ENCODE assay signal across 8 mouse cellular contexts in genomic region chr4:141792554-141793281, GRCm38 (mm10). TPM values are rescaled to one million over a fixed set of nuclear protein-coding genes. Genes with fewer than 3 reads are reported as not detected.
DNase-seq lines count a peak whose midpoint lies in the region; ATAC-seq and TF ChIP-seq lines count a peak whose summit lies in the region.

No protein-coding gene starts in this region.

- H3K79me2 ChIP-seq in liver, adult 2 months (ENCODE audit: control insufficient read depth, insufficient read depth, low read length) = peaks cover 12% of the 10 kb centered on the region

- peak overlapping the region; percentile 26 for H3K4me3 ChIP-seq in liver, adult 2 months (ENCODE audit: insufficient read depth, low read depth, low read length)
- H3K4me3 ChIP-seq in embryonic facial prominence, embryonic 10.5 days = peak overlapping the region; percentile 73
- H3K4me3 ChIP-seq in hindbrain, embryonic 12.5 days = peak overlapping the region; percentile 73
- peak overlapping the region; percentile 78 for H3K4me3 ChIP-seq in midbrain, embryonic 10.5 days

- peak overlapping the region; percentile 58 for H3K4me2 ChIP-seq in hindbrain, embryonic 12.5 days (replicated peaks)

- DNase-seq in liver, adult 2 months (ENCODE audit: extremely low read depth, low read depth, low spot score) = peak; percentile 66
- no peak for DNase-seq in liver
- no peak for DNase-seq in embryonic facial prominence, embryonic 10.5 days (ENCODE audit: low spot score)
- DNase-seq in midbrain, embryonic 10.5 days (ENCODE audit: low spot score) = no peak
- DNase-seq in T-cell, adult 2 months (ENCODE audit: low spot score) = no peak
- DNase-seq in urinary bladder, adult 2 months (ENCODE audit: low spot score) = no peak
- no peak for DNase-seq in gastrocnemius, adult 8-10 months (ENCODE audit: low spot score in 2 of 2)

- peaks cover 31% of the 10 kb centered on the region for H3K4me1 ChIP-seq in liver, adult 2 months (ENCODE audit: control insufficient read depth, insufficient read depth, low read length)
- H3K4me1 ChIP-seq in embryonic facial prominence, embryonic 10.5 days = peaks cover 39% of the 10 kb centered on the region
- H3K4me1 ChIP-seq in hindbrain, embryonic 12.5 days = peaks cover 21% of the 10 kb centered on the region
- peaks cover 37% of the 10 kb centered on the region for H3K4me1 ChIP-seq in midbrain, embryonic 10.5 days

- no peak for ATAC-seq in hindbrain, embryonic 12.5 days (ENCODE audit: low FRiP score)

- peak overlapping the region; percentile 78 for H3K27ac ChIP-seq in liver, adult 2 months (replicated peaks; ENCODE audit: insufficient read depth, low read depth, low read length)
- peak overlapping the region; percentile 89 for H3K27ac ChIP-seq in embryonic facial prominence, embryonic 10.5 days (replicated peaks)
- H3K27ac ChIP-seq in hindbrain, embryonic 12.5 days = peak overlapping the region; percentile 94
- peak overlapping the region; percentile 91 for H3K27ac ChIP-seq in midbrain, embryonic 10.5 days (replicated peaks)

- no peaks in the 10 kb centered on the region for H3K9me3 ChIP-seq in embryonic facial prominence, embryonic 10.5 days
- H3K9me3 ChIP-seq in hindbrain, embryonic 12.5 days (replicated peaks) = no peaks in the 10 kb centered on the region
- no peaks in the 10 kb centered on the region for H3K9me3 ChIP-seq in midbrain, embryonic 10.5 days (replicated peaks)

- H3K36me3 ChIP-seq in liver, adult 2 months (ENCODE audit: control insufficient read depth, insufficient read depth, low read length) = peaks cover 8% of the 10 kb centered on the region; the same call in 1 of the 2 replicates
- H3K36me3 ChIP-seq in embryonic facial prominence, embryonic 10.5 days (replicated peaks) = peaks cover 24% of the 10 kb centered on the region
- peaks cover 14% of the 10 kb centered on the region for H3K36me3 ChIP-seq in hindbrain, embryonic 12.5 days
- peaks cover 25% of the 10 kb centered on the region for H3K36me3 ChIP-seq in midbrain, embryonic 10.5 days

- 8% methylated on average over 10 of the region's 10 CpGs for WGBS in liver, adult 2 months
- 12% methylated on average over 10 of the region's 10 CpGs for WGBS in embryonic facial prominence, embryonic 10.5 days
- WGBS in hindbrain, embryonic 12.5 days = 14% methylated on average over 10 of the region's 10 CpGs
- 14% methylated on average over 10 of the region's 10 CpGs for WGBS in midbrain, embryonic 10.5 days

- TF ChIP-seq CTCF in liver, adult 2 months (IDR thresholded peaks at IDR 0.05; ENCODE audit: low read depth, low read length) = no peak

- no peak for TF ChIP-seq POLR2A in liver, adult 2 months (IDR thresholded peaks at IDR 0.05; ENCODE audit: extremely low read depth, insufficient read depth, low read length)

- H3K27me3 ChIP-seq in liver, adult 2 months (ENCODE audit: control insufficient read depth, insufficient read depth, low read length) = no peaks in the 10 kb centered on the region
- H3K27me3 ChIP-seq in embryonic facial prominence, embryonic 10.5 days (replicated peaks; ENCODE audit: low read depth, poor library complexity, severe bottlenecking) = no peaks in the 10 kb centered on the region
- H3K27me3 ChIP-seq in hindbrain, embryonic 12.5 days = no peaks in the 10 kb centered on the region
- no peaks in the 10 kb centered on the region for H3K27me3 ChIP-seq in midbrain, embryonic 10.5 days (ENCODE audit: low read depth, poor library complexity, severe bottlenecking)

- H3K9ac ChIP-seq in liver, adult 2 months (ENCODE audit: low read depth, low read length) = peak overlapping the region; percentile 63
- peak overlapping the region; percentile 64; the same call in 1 of the 2 replicates for H3K9ac ChIP-seq in hindbrain, embryonic 12.5 days

RNA-seq across cellular contexts. Expression of gene Casp9, which starts 0.7 kb away (rescaled TPM):
- total RNA-seq in liver, adult 2 months (2014; rRNA removed) = 8.4 and 10.5 TPM in 2 replicates
- polyA plus RNA-seq in liver, adult 2 months (2012; rRNA removed) = 10.9 and 13.3 TPM in 2 replicates
- 21.2 and 23.1 TPM in 2 replicates for polyA plus RNA-seq in embryonic facial prominence, embryonic 10.5 days (2016; fragmentation: Nextera tagmentation; extraction: Ambion mirVana)
- polyA plus RNA-seq in hindbrain, embryonic 12.5 days (2016; fragmentation: Nextera tagmentation; extraction: Ambion mirVana) = 23.6 and 25.6 TPM in 2 replicates
- 24.4 and 28.8 TPM in 2 replicates for polyA plus RNA-seq in midbrain, embryonic 10.5 days (2016; fragmentation: Nextera tagmentation; extraction: Ambion mirVana)
- 15.7 and 16.9 TPM in 2 replicates for polyA plus RNA-seq in urinary bladder, adult 2 months (2012; rRNA removed)
- total RNA-seq in gastrocnemius, adult 8-10 months (2022) = 1 to 10 TPM; 1.5 to 2.5 (median 1.9) TPM

RNA-seq across cellular contexts. Expression of gene Dnajc16, which starts 2.0 kb away (rescaled TPM):
- 3.8 and 5.4 TPM in 2 replicates for total RNA-seq in liver, adult 2 months (2014; rRNA removed)
- polyA plus RNA-seq in liver, adult 2 months (2012; rRNA removed) = 5.5 and 5.6 TPM in 2 replicates
- 4.0 and 4.8 TPM in 2 replicates for polyA plus RNA-seq in embryonic facial prominence, embryonic 10.5 days (2016; fragmentation: Nextera tagmentation; extraction: Ambion mirVana)
- 6.3 and 7.2 TPM in 2 replicates for polyA plus RNA-seq in hindbrain, embryonic 12.5 days (2016; fragmentation: Nextera tagmentation; extraction: Ambion mirVana)
- 4.4 and 5.3 TPM in 2 replicates for polyA plus RNA-seq in midbrain, embryonic 10.5 days (2016; fragmentation: Nextera tagmentation; extraction: Ambion mirVana)
- polyA plus RNA-seq in urinary bladder, adult 2 months (2012; rRNA removed) = 12.8 and 13.0 TPM in 2 replicates
- total RNA-seq in gastrocnemius, adult 8-10 months (2022) = 10 to 100 TPM; 11.6 to 13.9 (median 13.8) TPM

RNA-seq across cellular contexts. Expression of gene Cela2a, which starts 33.2 kb away (rescaled TPM):
- 80.9 and 238 TPM in 2 replicates for total RNA-seq in liver, adult 2 months (2014; rRNA removed)
- 3.6 and 4.8 TPM in 2 replicates for polyA plus RNA-seq in liver, adult 2 months (2012; rRNA removed)
- polyA plus RNA-seq in embryonic facial prominence, embryonic 10.5 days (2016; fragmentation: Nextera tagmentation; extraction: Ambion mirVana) = not detected in 2 replicates
- polyA plus RNA-seq in hindbrain, embryonic 12.5 days (2016; fragmentation: Nextera tagmentation; extraction: Ambion mirVana) = not detected in 2 replicates
- not detected in 2 replicates for polyA plus RNA-seq in midbrain, embryonic 10.5 days (2016; fragmentation: Nextera tagmentation; extraction: Ambion mirVana)
- polyA plus RNA-seq in urinary bladder, adult 2 months (2012; rRNA removed) = 0.29 and 1.3 TPM in 2 replicates
- total RNA-seq in gastrocnemius, adult 8-10 months (2022) = not detected

RNA-seq across cellular contexts. Expression of gene Agmat, which starts 46.2 kb away (rescaled TPM):
- total RNA-seq in liver, adult 2 months (2014; rRNA removed) = 164 and 180 TPM in 2 replicates
- polyA plus RNA-seq in liver, adult 2 months (2012; rRNA removed) = 453 and 487 TPM in 2 replicates
- polyA plus RNA-seq in embryonic facial prominence, embryonic 10.5 days (2016; fragmentation: Nextera tagmentation; extraction: Ambion mirVana) = not detected in 2 replicates
- polyA plus RNA-seq in hindbrain, embryonic 12.5 days (2016; fragmentation: Nextera tagmentation; extraction: Ambion mirVana) = not detected in 2 replicates
- polyA plus RNA-seq in midbrain, embryonic 10.5 days (2016; fragmentation: Nextera tagmentation; extraction: Ambion mirVana) = not detected in 2 replicates
- not detected in 2 replicates for polyA plus RNA-seq in urinary bladder, adult 2 months (2012; rRNA removed)
- total RNA-seq in gastrocnemius, adult 8-10 months (2022) = not detected

RNA-seq across cellular contexts. Expression of gene Ctrc, which starts 53.4 kb away (rescaled TPM):
- 0.34 and 0.83 TPM in 2 replicates for total RNA-seq in liver, adult 2 months (2014; rRNA removed)
- 0.24 TPM in 1 of 2 replicates, not detected in the other for polyA plus RNA-seq in liver, adult 2 months (2012; rRNA removed)
- polyA plus RNA-seq in embryonic facial prominence, embryonic 10.5 days (2016; fragmentation: Nextera tagmentation; extraction: Ambion mirVana) = not detected in 2 replicates
- polyA plus RNA-seq in hindbrain, embryonic 12.5 days (2016; fragmentation: Nextera tagmentation; extraction: Ambion mirVana) = not detected in 2 replicates
- polyA plus RNA-seq in midbrain, embryonic 10.5 days (2016; fragmentation: Nextera tagmentation; extraction: Ambion mirVana) = not detected in 2 replicates
- polyA plus RNA-seq in urinary bladder, adult 2 months (2012; rRNA removed) = not detected in 2 replicates
- total RNA-seq in gastrocnemius, adult 8-10 months (2022) = not detected

Comparison
In these comparisons a context has a peak if more than half of its experiments do, and no peak if none do; other contexts are left out.
1. H3K4me3 ChIP-seq: peak in every context shown above with its lines; median percentile 78 in midbrain, embryonic 10.5 days; 73 in embryonic facial prominence, embryonic 10.5 days; 73 in hindbrain, embryonic 12.5 days; 26 in liver, adult 2 months.